Mouse (Mus musculus) G1E (cell line): Measurements from ENCODE around the gene Csdc2.

Source experiments
- CTCF ChIP-seq: IDR thresholded peaks from 2 replicates; pipeline ENCODE4 v1.5.1; 2012; ENCODE audit warnings: low read depth, low read length, inconsistent platforms, mixed read lengths
- GATA1 ChIP-seq: IDR thresholded peaks from 2 replicates; pipeline ENCODE4 v1.6.1; 2012; ENCODE audit warnings: borderline replicate concordance, low read length, inconsistent platforms, mixed read lengths
- POLR2AphosphoS5 ChIP-seq: IDR thresholded peaks from 2 replicates; pipeline ENCODE4 v1.6.1; 2012; ENCODE audit warnings: low read depth, low read length, inconsistent platforms; ENCODE audit not compliant: insufficient replicate concordance
- TAL1 ChIP-seq: conservative IDR thresholded peaks from 2 replicates; pipeline ENCODE4 v1.6.1; 2012; ENCODE audit warnings: low read depth, low read length, inconsistent platforms, mixed read lengths

GRCm38 (mm10) chr15:81917201-81917600 is 19.4 kb upstream of the Csdc2 start:
- TF ChIP-seq CTCF (no peak), GATA1 (no peak), TAL1 (no peak), POLR2AphosphoS5 (no peak; the same call in 1 of the 2 replicates)
